Mouse (Mus musculus) midbrain, embryonic 16.5 days (tissue): ENCODE data around the gene Ppp6r2. TPM values are rescaled to one million over a fixed set of nuclear protein-coding genes. Genes with fewer than 3 reads are reported as not detected.

Experiments
- ATAC-seq: fragments of 200-750 bp; cut with Nextera tagmentation; 2 replicates; pipeline ENCODE4 v1.8.0; 2017; ENCODE audit warnings: moderate TSS enrichment
- H3K27ac ChIP-seq: fragments of 300-500 bp; sonication (generic); 2 replicates; pipeline ENCODE4 v1.5.1; 2014; ENCODE audit warnings: mild to moderate bottlenecking, low read length, mixed read lengths
- H3K27me3 ChIP-seq: fragments of 300-500 bp; sonication (generic); 2 replicates; pipeline ENCODE4 v1.6.1; 2014; ENCODE audit warnings: low read depth, low read length, mixed read lengths; ENCODE audit not compliant: control insufficient read depth, insufficient read depth
- H3K36me3 ChIP-seq: fragments of 300-500 bp; sonication (generic); 2 replicates; pipeline ENCODE4 v1.6.1; 2014; ENCODE audit warnings: mild to moderate bottlenecking, low read length, moderate library complexity, mixed read lengths; ENCODE audit not compliant: control insufficient read depth, insufficient read depth
- H3K4me1 ChIP-seq: fragments of 300-500 bp; sonication (generic); 2 replicates; pipeline ENCODE4 v1.6.1; 2014; ENCODE audit warnings: mild to moderate bottlenecking, low read length, mixed read lengths; ENCODE audit not compliant: control insufficient read depth, insufficient read depth
- H3K4me2 ChIP-seq: fragments of 300-500 bp; sonication (generic); 2 replicates; pipeline ENCODE4 v1.6.1; 2014; ENCODE audit warnings: mild to moderate bottlenecking, low read length, mixed read lengths
- H3K4me3 ChIP-seq: fragments of 300-500 bp; sonication (generic); 2 replicates; pipeline ENCODE4 v1.5.1; 2014; ENCODE audit warnings: low read depth, mild to moderate bottlenecking, low read length, moderate library complexity, mixed read lengths
- H3K9ac ChIP-seq: fragments of 300-500 bp; sonication (generic); 2 replicates; pipeline ENCODE4 v1.6.1; 2014; ENCODE audit warnings: low read depth, low read length, mixed read lengths
- H3K9me3 ChIP-seq: fragments of 300-500 bp; sonication (generic); replicated peaks from 2 replicates; pipeline ENCODE4 v1.6.1; 2014; ENCODE audit warnings: mild to moderate bottlenecking, low read length, mixed read lengths; ENCODE audit not compliant: control insufficient read depth, poor library complexity, severe bottlenecking
- WGBS: fragments of 180-500 bp; shearing (Covaris S2); extraction: QIAGEN DNeasy Blood & Tissue Kit; methylation state at CpG from one replicate; pipeline ENCODE4 v1.1.7; 2014; 5-methylcytosine and 5-hydroxymethylcytosine counted together
- polyA plus RNA-seq: library from polyadenylated mRNA; unstranded; fragments of >200 nt; fragmentation: Nextera tagmentation; extraction: Ambion mirVana; gene quantifications from 2 replicates; pipeline ENCODE4 v1.2.1, GENCODE M21; 2015

Gene Ppp6r2
- polyA plus RNA-seq, 1 experiment from 2014 or later: 76.7 TPM

GRCm38 (mm10) chr15:89195690-89196312 lies 15.6 kb upstream of the Ppp6r2 start:
- H3K27ac ChIP-seq: peak overlapping the region; percentile 99
- peak overlapping the region; percentile 94 for H3K4me3 ChIP-seq
- WGBS: under 1% methylated on average over 24 of the region's 25 CpGs
- peak; percentile 90 for ATAC-seq
- H3K4me1 ChIP-seq: peaks cover 16% of the 10 kb centered on the region
- no peaks in the 10 kb centered on the region for H3K9me3 ChIP-seq
- peak overlapping the region; percentile 99 for H3K9ac ChIP-seq
- no peaks in the 10 kb centered on the region for H3K27me3 ChIP-seq
- no peaks in the 10 kb centered on the region for H3K36me3 ChIP-seq
- peak overlapping the region; percentile 78 for H3K4me2 ChIP-seq

GRCm38 (mm10) chr15:89196313-89196706 lies 15.0 kb upstream of the Ppp6r2 start, which contains the start of gene Dennd6b:
Gene Dennd6b (minus strand): TSS chr15:89196496.
- ATAC-seq: peak; percentile 98
- H3K27ac ChIP-seq: peak within 1 kb of the TSS; percentile 99
- H3K4me1 ChIP-seq: peaks cover 16% of the 10 kb centered on the region
- no peaks in the 10 kb centered on the region for H3K27me3 ChIP-seq
- no peaks in the 10 kb centered on the region for H3K36me3 ChIP-seq
- WGBS: under 1% methylated on average over 38 of the region's 38 CpGs
- peak within 1 kb of the TSS; percentile 94 for H3K4me3 ChIP-seq
- no peaks in the 10 kb centered on the region for H3K9me3 ChIP-seq
- peak within 1 kb of the TSS; percentile 78 for H3K4me2 ChIP-seq
- peak within 1 kb of the TSS; percentile 99 for H3K9ac ChIP-seq

- peak overlapping the region; percentile 99 for H3K27ac ChIP-seq
- peak overlapping the region; percentile 94 for H3K4me3 ChIP-seq
- H3K36me3 ChIP-seq: no peaks in the 10 kb centered on the region
- no peaks in the 10 kb centered on the region for H3K9me3 ChIP-seq
- no peak for ATAC-seq
- peak overlapping the region; percentile 78 for H3K4me2 ChIP-seq
- no peaks in the 10 kb centered on the region for H3K27me3 ChIP-seq
- H3K9ac ChIP-seq: peak overlapping the region; percentile 99
- H3K4me1 ChIP-seq: peaks cover 16% of the 10 kb centered on the region
- 69% methylated on average over 15 of the region's 15 CpGs for WGBS
Measured at GRCm38 (mm10) chr15:89197056-89197455, 14.3 kb upstream of the Ppp6r2 start.

GRCm38 (mm10) chr15:89207457-89207856 lies 3.9 kb upstream of the Ppp6r2 start:
- Histone ChIP-seq H3K27me3 (no peaks in the 10 kb centered on the region), H3K27ac (no peak overlapping the region), H3K4me2 (no peak overlapping the region), H3K9me3 (peaks cover 8% of the 10 kb centered on the region), H3K36me3 (no peaks in the 10 kb centered on the region), H3K4me1 (peaks cover 6% of the 10 kb centered on the region), H3K4me3 (no peak overlapping the region), H3K9ac (no peak overlapping the region)
- no peak for ATAC-seq
- 95% methylated on average over 4 of the region's 4 CpGs for WGBS

GRCm38 (mm10) chr15:89209886-89210761 lies 1.2 kb upstream of the Ppp6r2 start:
- no peak for ATAC-seq
- Histone ChIP-seq H3K4me3 (peak overlapping the region; percentile 29), H3K9me3 (no peaks in the 10 kb centered on the region), H3K9ac (peak overlapping the region; percentile 48), H3K36me3 (no peaks in the 10 kb centered on the region), H3K27ac (peak overlapping the region; percentile 94), H3K27me3 (no peaks in the 10 kb centered on the region), H3K4me1 (peaks cover 31% of the 10 kb centered on the region), H3K4me2 (peak overlapping the region; percentile 56)
- 15% methylated on average over 22 of the region's 22 CpGs for WGBS

GRCm38 (mm10) chr15:89211716-89212461 lies 536 bp downstream of the Ppp6r2 start:
- ATAC-seq: peak; percentile 65
- no peaks in the 10 kb centered on the region for H3K9me3 ChIP-seq
- H3K9ac ChIP-seq: peak overlapping the region; percentile 99
- peak overlapping the region; percentile 98 for H3K4me3 ChIP-seq
- H3K4me1 ChIP-seq: peaks cover 31% of the 10 kb centered on the region
- H3K36me3 ChIP-seq: peaks cover 4% of the 10 kb centered on the region; the same call in 1 of the 2 replicates
- H3K27me3 ChIP-seq: no peaks in the 10 kb centered on the region
- peak overlapping the region; percentile 94 for H3K27ac ChIP-seq
- H3K4me2 ChIP-seq: peak overlapping the region; percentile 90
- under 1% methylated on average over 28 of the region's 35 CpGs for WGBS

- H3K9me3 ChIP-seq: no peaks in the 10 kb centered on the region
- H3K4me3 ChIP-seq: peak overlapping the region; percentile 98
- H3K27ac ChIP-seq: peak overlapping the region; percentile 94; the same call in 1 of the 2 replicates
- no peak; the same call in 1 of the 2 replicates for ATAC-seq
- H3K9ac ChIP-seq: peak overlapping the region; percentile 99
- H3K4me1 ChIP-seq: peaks cover 31% of the 10 kb centered on the region
- peaks cover 4% of the 10 kb centered on the region; the same call in 1 of the 2 replicates for H3K36me3 ChIP-seq
- H3K27me3 ChIP-seq: no peaks in the 10 kb centered on the region
- WGBS: 44% methylated on average over 6 of the region's 6 CpGs
- peak overlapping the region; percentile 90 for H3K4me2 ChIP-seq
Measured at GRCm38 (mm10) chr15:89212495-89212894, 1.1 kb downstream of the Ppp6r2 start.

GRCm38 (mm10) chr15:89213517-89213916 lies 2.2 kb downstream of the Ppp6r2 start:
- no peak overlapping the region for H3K4me3 ChIP-seq
- no peak overlapping the region for H3K27ac ChIP-seq
- peak overlapping the region; percentile 46 for H3K4me2 ChIP-seq
- H3K36me3 ChIP-seq: peaks cover 4% of the 10 kb centered on the region; the same call in 1 of the 2 replicates
- no peak overlapping the region for H3K9ac ChIP-seq
- H3K4me1 ChIP-seq: peaks cover 31% of the 10 kb centered on the region
- 87% methylated on average over 3 of the region's 3 CpGs for WGBS
- no peaks in the 10 kb centered on the region for H3K27me3 ChIP-seq
- no peak for ATAC-seq
- no peaks in the 10 kb centered on the region for H3K9me3 ChIP-seq
